Mouse (Mus musculus): ENCODE results near the gene Mgat4b.

- TF ChIP-seq GATA1 (IDR thresholded peaks at IDR 0.05; ENCODE audit: low read length) (no peak), TAL1 (IDR thresholded peaks at IDR 0.05; ENCODE audit: low read length) (no peak)
These were observed 20.7 kb downstream of the Mgat4b start for GRCm38 (mm10) chr11:50231411-50231810.
